Mouse (Mus musculus) stomach, postnatal 0 days (tissue): Measurements from ENCODE around the gene 4933427D14Rik.

Experiments used
- CTCF ChIP-seq: IDR thresholded peaks from 2 replicates; pipeline ENCODE4 v1.5.1; 2016; ENCODE audit warnings: antibody characterized with exemption, low read depth, mild to moderate bottlenecking, moderate library complexity
- EP300 ChIP-seq: optimal IDR thresholded peaks from 2 replicates; pipeline ENCODE3; 2016; ENCODE audit warnings: antibody characterized with exemption

- TF ChIP-seq CTCF (no peak), EP300 (no peak)
Observed at GRCm38 (mm10) chr11:72169871-72170270, 37.4 kb downstream of the 4933427D14Rik start.
